Mouse (Mus musculus) stomach, embryonic 16.5 days (tissue): Measurements from ENCODE around the gene Olfr463. TPM values are rescaled to one million over a fixed set of nuclear protein-coding genes. Genes with fewer than 3 reads are reported as not detected.
"Not testable (repeated sequence)": the region's sequence is repeated elsewhere in the genome, so short reads cannot be mapped to it uniquely, and the experiment has no call there.

Experiments
- ATAC-seq: fragments of 200-750 bp; cut with Nextera tagmentation; 2 replicates; pipeline ENCODE4 v1.8.0; 2017; ENCODE audit warnings: moderate number of reproducible peaks, moderate TSS enrichment; ENCODE audit not compliant: insufficient read depth, low FRiP score
- H3K27ac ChIP-seq: fragments of 300-500 bp; sonication (generic); 2 replicates; pipeline ENCODE4 v1.5.1; 2014; ENCODE audit warnings: low read length
- H3K27me3 ChIP-seq: fragments of 300-500 bp; sonication (generic); 2 replicates; pipeline ENCODE4 v1.6.1; 2014; ENCODE audit warnings: low read length, control low read depth, mixed read lengths; ENCODE audit not compliant: control insufficient read depth, insufficient read depth
- H3K36me3 ChIP-seq: fragments of 300-500 bp; sonication (generic); 2 replicates; pipeline ENCODE4 v1.6.1; 2014; ENCODE audit warnings: low read length; ENCODE audit not compliant: control insufficient read depth, insufficient read depth
- H3K4me1 ChIP-seq: fragments of 300-500 bp; sonication (generic); 2 replicates; pipeline ENCODE4 v1.6.1; 2014; ENCODE audit warnings: low read length, control low read depth, mixed read lengths; ENCODE audit not compliant: control insufficient read depth, insufficient read depth
- H3K4me2 ChIP-seq: fragments of 300-500 bp; sonication (generic); 2 replicates; pipeline ENCODE4 v1.6.1; 2014; ENCODE audit warnings: low read depth, low read length, mixed read lengths
- H3K4me3 ChIP-seq: fragments of 300-500 bp; sonication (generic); replicated peaks from 2 replicates; pipeline ENCODE4 v1.5.1; 2014; ENCODE audit warnings: mild to moderate bottlenecking, low read length
- H3K9ac ChIP-seq: fragments of 300-500 bp; sonication (generic); 2 replicates; pipeline ENCODE4 v1.6.1; 2014; ENCODE audit warnings: low read length
- H3K9me3 ChIP-seq: fragments of 300-500 bp; sonication (generic); replicated peaks from 2 replicates; pipeline ENCODE4 v1.6.1; 2016; ENCODE audit warnings: low read length, control low read depth; ENCODE audit not compliant: control insufficient read depth
- WGBS: fragments of 180-500 bp; shearing (Covaris S2); extraction: QIAGEN DNeasy Blood & Tissue Kit; methylation state at CpG from one replicate; pipeline ENCODE4 v1.1.7; 2014; 5-methylcytosine and 5-hydroxymethylcytosine counted together
- polyA plus RNA-seq: library from polyadenylated mRNA; unstranded; fragments of >200 nt; fragmentation: Nextera tagmentation; extraction: Ambion mirVana; gene quantifications from 2 replicates; pipeline ENCODE4 v1.2.1, GENCODE M21; 2015

Gene Olfr463
- polyA plus RNA-seq, 1 experiment from 2014 or later, result not detected

DNA sequence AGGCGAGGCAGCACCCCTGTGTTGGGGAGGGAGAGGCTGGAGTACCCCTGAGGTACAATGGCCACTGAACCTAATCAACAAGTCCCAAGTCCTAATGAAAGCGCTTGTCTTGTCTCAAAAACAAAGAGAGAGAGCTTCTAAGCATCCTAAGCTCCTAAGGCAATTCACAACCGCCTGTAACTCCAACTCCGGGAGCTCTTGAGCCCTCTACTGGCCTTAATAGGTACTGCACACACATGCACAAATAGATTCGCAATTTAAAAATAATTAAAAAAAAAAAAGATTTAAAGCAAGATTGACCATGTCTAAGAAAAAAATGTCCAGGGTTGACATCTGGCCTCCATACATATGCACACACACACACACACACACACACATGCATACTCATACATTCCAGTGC, 13.7 kb downstream of the Olfr463 start:
- 0 out of 2 replicates have a peak, but pooled peaks cover 4% of the 10 kb centered on the region for H3K9me3 ChIP-seq
- H3K27ac ChIP-seq, result no peak overlapping the region
- H3K9ac ChIP-seq, result no peak overlapping the region
- no peak overlapping the region for H3K4me2 ChIP-seq
- no peak for ATAC-seq
- H3K36me3 ChIP-seq, result no peaks in the 10 kb centered on the region
- no peak overlapping the region for H3K4me3 ChIP-seq
- 38% methylated on average over 5 of the region's 5 CpGs for WGBS
- H3K4me1 ChIP-seq, result no peaks in the 10 kb centered on the region
- H3K27me3 ChIP-seq, result no peaks in the 10 kb centered on the region

- no peaks in the 10 kb centered on the region for H3K36me3 ChIP-seq
- H3K9ac ChIP-seq, result no peak overlapping the region
- H3K4me1 ChIP-seq, result no peaks in the 10 kb centered on the region
- H3K4me2 ChIP-seq, result no peak overlapping the region
- H3K9me3 ChIP-seq, result 0 out of 2 replicates have a peak, but pooled peaks cover 4% of the 10 kb centered on the region
- H3K27ac ChIP-seq, result no peak overlapping the region
- 65% methylated on average over 4 of the region's 4 CpGs for WGBS
- H3K4me3 ChIP-seq, result no peak overlapping the region
- H3K27me3 ChIP-seq, result no peaks in the 10 kb centered on the region
- ATAC-seq, result no peak
These were observed 15.5 kb downstream of the Olfr463 start for GRCm38 (mm10) chr11:87881714-87882113.

GRCm38 (mm10) chr11:87879826-87880225, 17.4 kb downstream of the Olfr463 start:
- Histone ChIP-seq H3K9me3 (0 out of 2 replicates have a peak, but pooled peaks cover 4% of the 10 kb centered on the region), H3K27ac (no peak overlapping the region), H3K36me3 (no peaks in the 10 kb centered on the region), H3K4me1 (no peaks in the 10 kb centered on the region), H3K4me2 (no peak overlapping the region), H3K4me3 (no peak overlapping the region), H3K9ac (no peak overlapping the region), H3K27me3 (no peaks in the 10 kb centered on the region)
- WGBS, result 74% methylated on average over 9 of the region's 9 CpGs
- ATAC-seq, result no peak

DNA sequence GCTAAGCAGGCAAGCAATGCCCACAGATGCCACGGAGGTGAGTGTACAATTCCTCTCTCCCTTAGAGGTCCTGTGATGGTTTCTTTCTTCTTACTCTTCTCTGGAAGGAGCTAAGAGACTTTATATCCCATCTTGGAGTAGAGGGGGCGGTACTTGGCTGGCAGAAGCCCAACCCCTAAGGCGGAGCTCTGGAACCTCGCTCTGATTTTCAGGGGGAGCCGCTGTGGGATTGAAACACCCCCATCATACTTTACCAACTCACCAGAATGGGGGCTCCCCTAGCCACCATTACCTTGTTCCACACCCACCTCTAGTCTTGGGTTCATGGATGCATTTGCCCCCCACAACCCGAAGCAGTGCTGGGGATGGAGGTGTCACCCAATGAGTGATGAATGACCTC, 21.8 kb downstream of the Olfr463 start, which contains the start of gene Epx:
Gene Epx (minus strand): TSS at position 101 of the 400 bp plus-strand sequence.
- Histone ChIP-seq H3K27me3 (no peaks in the 10 kb centered on the region), H3K4me2 (no peak within 1 kb of the TSS), H3K4me1 (no peaks in the 10 kb centered on the region), H3K9ac (no peak within 1 kb of the TSS), H3K27ac (no peak within 1 kb of the TSS), H3K36me3 (no peaks in the 10 kb centered on the region), H3K4me3 (no peak within 1 kb of the TSS), H3K9me3 (no peaks in the 10 kb centered on the region)
- ATAC-seq, result no peak
- 71% methylated on average over 6 of the region's 6 CpGs for WGBS

DNA sequence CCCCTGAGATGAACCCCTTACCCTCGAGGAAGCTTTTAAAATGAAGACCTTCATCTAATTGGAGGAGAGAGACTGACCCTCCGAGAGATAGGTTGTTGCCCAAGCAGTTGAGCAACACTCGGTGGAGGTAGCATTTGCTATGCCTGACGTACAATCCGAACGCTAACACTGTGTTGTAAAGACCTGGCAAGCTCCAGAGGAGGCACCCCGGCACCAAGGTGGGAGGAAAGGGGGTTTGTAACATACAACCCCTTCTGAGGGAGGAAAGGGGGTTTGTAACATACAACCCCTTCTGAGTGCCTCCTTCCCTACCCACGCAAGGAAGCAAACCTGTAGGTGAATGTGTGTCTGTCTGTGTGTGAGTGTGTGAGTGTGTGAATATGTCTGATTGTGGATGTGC, 25.4 kb downstream of the Olfr463 start:
- WGBS, result 44% methylated on average over 8 of the region's 8 CpGs
- Histone ChIP-seq H3K4me2 (no peak overlapping the region), H3K27ac (no peak overlapping the region), H3K4me1 (no peaks in the 10 kb centered on the region), H3K9ac (no peak overlapping the region), H3K4me3 (no peak overlapping the region), H3K9me3 (no peaks in the 10 kb centered on the region), H3K27me3 (no peaks in the 10 kb centered on the region), H3K36me3 (no peaks in the 10 kb centered on the region)
- ATAC-seq, result no peak

GRCm38 (mm10) chr11:87870096-87870495, 27.1 kb downstream of the Olfr463 start:
- Histone ChIP-seq H3K27me3 (no peaks in the 10 kb centered on the region), H3K9me3 (no peaks in the 10 kb centered on the region), H3K4me2 (no peak overlapping the region), H3K36me3 (no peaks in the 10 kb centered on the region), H3K27ac (no peak overlapping the region), H3K9ac (no peak overlapping the region), H3K4me1 (no peaks in the 10 kb centered on the region), H3K4me3 (no peak overlapping the region)
- WGBS, result 72% methylated on average over 2 of the region's 2 CpGs
- no peak for ATAC-seq

- H3K36me3 ChIP-seq, H3K4me1 ChIP-seq, H3K9me3 ChIP-seq, H3K27me3 ChIP-seq, H3K9ac ChIP-seq, H3K27ac ChIP-seq, ATAC-seq, H3K4me2 ChIP-seq, H3K4me3 ChIP-seq: not testable (repeated sequence)
- 84% methylated on average over 1 of the region's 2 CpGs for WGBS
These were observed 30.3 kb downstream of the Olfr463 start for GRCm38 (mm10) chr11:87866891-87867290.

GRCm38 (mm10) chr11:87862805-87863204, 34.4 kb downstream of the Olfr463 start:
- Histone ChIP-seq H3K9ac (no peak overlapping the region), H3K9me3 (no peaks in the 10 kb centered on the region), H3K27me3 (no peaks in the 10 kb centered on the region), H3K27ac (no peak overlapping the region), H3K4me2 (no peak overlapping the region), H3K4me3 (no peak overlapping the region), H3K36me3 (no peaks in the 10 kb centered on the region), H3K4me1 (no peaks in the 10 kb centered on the region)
- 94% methylated on average over 13 of the region's 13 CpGs for WGBS
- no peak for ATAC-seq

GRCm38 (mm10) chr11:87860426-87860825, 36.8 kb downstream of the Olfr463 start:
- 78% methylated on average over 9 of the region's 9 CpGs for WGBS
- Histone ChIP-seq H3K27ac (no peak overlapping the region), H3K27me3 (no peaks in the 10 kb centered on the region), H3K9me3 (no peaks in the 10 kb centered on the region), H3K4me2 (no peak overlapping the region), H3K36me3 (no peaks in the 10 kb centered on the region), H3K4me3 (no peak overlapping the region), H3K9ac (no peak overlapping the region), H3K4me1 (no peaks in the 10 kb centered on the region)
- no peak for ATAC-seq

- no peak for ATAC-seq
- no peaks in the 10 kb centered on the region for H3K36me3 ChIP-seq
- no peak overlapping the region for H3K9ac ChIP-seq
- H3K4me3 ChIP-seq, result no peak overlapping the region
- 83% methylated on average over 11 of the region's 11 CpGs for WGBS
- no peaks in the 10 kb centered on the region for H3K27me3 ChIP-seq
- no peak overlapping the region for H3K27ac ChIP-seq
- H3K9me3 ChIP-seq, result no peaks in the 10 kb centered on the region
- H3K4me2 ChIP-seq, result no peak overlapping the region
- no peaks in the 10 kb centered on the region for H3K4me1 ChIP-seq
These were observed 37.9 kb downstream of the Olfr463 start for GRCm38 (mm10) chr11:87859273-87859672.
